Mouse (Mus musculus) olfactory bulb, adult 2 months (tissue): ENCODE results near the gene Pde6d.

Source experiments
- CTCF ChIP-seq: fragments of 200-500 bp; IDR thresholded peaks from 2 replicates; pipeline ENCODE4 v1.5.1; 2012; ENCODE audit warnings: low read depth, mild to moderate bottlenecking, low read length, moderate library complexity; ENCODE audit not compliant: insufficient read depth
- POLR2A ChIP-seq: fragments of 200-500 bp; IDR thresholded peaks from 2 replicates; pipeline ENCODE4 v1.6.1; 2012; ENCODE audit warnings: mild to moderate bottlenecking, low read depth, low read length, moderate library complexity; ENCODE audit not compliant: insufficient read depth

- TF ChIP-seq CTCF (no peak), POLR2A (no peak)
These were observed 62.1 kb downstream of the Pde6d start for GRCm38 (mm10) chr1:86520361-86520760.
